Mouse (Mus musculus): ENCODE measurements around the gene Aagab.

Gene Aagab

DNA sequence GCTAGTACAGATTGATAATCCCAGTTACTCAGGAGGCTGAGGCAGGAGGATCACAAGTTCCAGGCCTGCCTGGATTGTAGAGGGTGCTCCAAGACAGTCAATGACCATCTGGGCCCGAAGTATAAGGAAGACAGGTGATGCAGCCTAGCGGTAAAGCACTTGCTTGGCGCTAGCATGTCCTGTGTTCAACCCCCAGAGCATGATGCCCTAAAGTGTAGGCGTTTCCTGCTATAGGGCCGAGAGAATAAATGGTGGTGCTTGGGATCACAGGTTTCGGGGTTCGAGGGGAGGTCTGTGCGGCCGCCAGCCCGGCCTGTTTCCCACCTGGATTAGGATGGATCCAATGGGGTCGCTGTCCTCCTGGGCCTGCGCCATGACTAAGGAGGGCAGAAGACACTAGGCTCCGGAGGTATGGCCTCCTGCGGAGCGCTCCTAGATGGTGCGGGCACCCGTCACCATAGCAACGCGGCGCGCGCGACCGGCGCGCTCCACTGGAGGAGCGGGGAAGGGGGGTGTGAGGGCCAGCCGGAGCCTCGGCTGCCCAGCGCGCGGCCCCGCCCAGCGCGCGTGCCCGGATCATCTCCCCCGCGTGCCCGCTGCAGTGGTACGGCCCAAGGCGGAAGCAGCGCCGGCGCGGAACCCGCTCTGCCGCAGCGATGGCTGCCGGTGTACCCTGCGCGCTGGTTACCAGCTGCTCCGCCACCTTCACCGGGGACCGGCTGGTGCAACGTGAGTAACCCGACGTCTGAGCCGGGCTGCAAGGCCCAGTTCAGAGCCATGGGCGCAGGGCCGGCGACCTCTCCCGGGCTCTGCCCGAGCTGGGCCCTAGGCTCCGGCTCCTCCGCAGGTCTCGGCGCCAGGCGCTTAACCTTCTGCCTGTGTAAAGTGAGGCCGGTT lies at the start of gene Aagab, which contains the start of gene Iqch:
Aagab (plus strand) TSS at position 618 of the 897 bp plus-strand sequence.
Iqch (minus strand) TSS at position 451 of the 897 bp plus-strand sequence.
- DNase-seq (ENCODE audit: low read depth, low spot score), result peak; percentile 94

DNA sequence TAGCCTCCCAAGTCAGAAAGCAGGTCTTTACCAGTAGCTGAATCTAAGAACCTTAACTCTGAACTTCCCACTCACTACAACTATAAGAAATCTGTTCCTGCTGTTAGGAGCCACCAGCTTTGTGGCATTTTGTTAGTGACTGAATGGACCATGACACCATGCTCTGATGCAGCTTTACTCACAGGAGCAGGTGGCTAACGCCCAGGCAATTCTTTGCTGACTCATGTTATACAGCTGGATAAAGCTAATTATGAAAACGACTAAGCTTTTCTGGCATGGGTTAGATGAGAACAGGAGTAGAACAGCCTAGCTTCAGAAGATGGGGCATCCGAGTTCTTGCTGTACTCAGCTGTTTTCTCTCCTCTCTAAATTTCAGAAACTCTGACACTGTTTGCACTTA lies 48.8 kb upstream of the Aagab start:
- DNase-seq (ENCODE audit: low read depth, low spot score), result no peak

DNA sequence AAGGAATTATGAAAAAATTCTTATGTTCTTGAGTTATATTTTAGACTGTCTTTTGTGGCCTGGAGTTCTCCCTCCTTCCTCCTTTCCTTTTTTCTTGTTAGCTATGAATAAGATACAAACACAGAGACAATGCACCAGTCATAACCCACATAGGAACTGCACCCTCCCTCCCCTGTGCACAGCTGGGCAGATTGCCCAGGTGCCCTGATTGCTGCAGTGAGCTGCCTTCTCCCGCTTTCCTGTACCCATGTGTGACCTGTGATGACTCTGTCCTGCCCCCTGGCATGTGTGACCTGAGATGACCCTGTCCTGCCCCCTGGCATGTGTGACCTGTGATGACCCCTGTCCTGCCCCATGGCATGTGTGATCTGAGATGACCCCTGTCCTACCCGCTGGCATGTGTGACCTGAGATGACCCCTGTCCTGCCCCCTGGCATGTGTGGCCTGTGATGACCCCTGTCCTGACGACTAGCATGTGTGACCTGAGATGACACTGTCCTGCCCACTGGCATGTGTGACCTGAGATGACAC lies 46.9 kb upstream of the Aagab start:
- no peak for DNase-seq (ENCODE audit: low read depth, low spot score)

DNA sequence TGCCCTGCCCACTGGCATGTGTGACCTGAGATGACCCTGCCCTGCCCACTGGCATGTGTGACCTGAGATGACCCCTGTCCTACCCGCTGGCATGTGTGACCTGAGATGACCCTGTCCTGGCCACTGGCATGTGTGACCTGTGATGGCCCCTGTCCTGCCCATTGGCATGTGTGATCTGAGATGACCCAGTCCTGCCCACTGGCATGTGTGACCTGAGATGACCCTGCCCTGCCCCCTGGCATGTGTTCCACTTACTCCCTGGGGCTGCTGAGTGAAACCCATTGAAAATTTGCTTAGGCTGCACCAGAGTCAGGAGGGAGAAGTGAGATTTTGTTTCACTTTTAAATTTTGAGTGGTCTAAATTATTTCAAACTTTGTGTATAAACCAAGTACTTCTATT lies 46.1 kb upstream of the Aagab start:
- no peak for DNase-seq (ENCODE audit: low read depth, low spot score)

DNA sequence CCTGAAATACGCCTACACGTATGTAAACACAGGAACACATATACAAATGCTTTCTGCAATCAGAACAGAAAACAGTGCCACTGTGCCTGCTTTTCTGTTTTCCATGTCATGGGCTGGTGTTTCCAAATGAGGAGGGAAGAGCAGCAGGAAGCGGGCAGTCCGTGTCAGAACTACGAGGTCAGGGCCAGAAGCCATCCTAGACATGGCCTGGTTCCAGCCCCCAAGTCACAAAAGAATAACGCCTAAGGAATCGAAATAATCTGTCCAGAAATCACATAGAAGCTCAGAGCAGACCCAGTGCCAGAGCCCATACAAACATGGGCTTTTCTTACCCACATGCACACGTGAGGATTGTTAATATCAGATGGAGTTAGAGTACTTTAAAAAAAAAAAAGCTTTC lies 45.5 kb upstream of the Aagab start:
- no peak for DNase-seq (ENCODE audit: low read depth, low spot score)

DNA sequence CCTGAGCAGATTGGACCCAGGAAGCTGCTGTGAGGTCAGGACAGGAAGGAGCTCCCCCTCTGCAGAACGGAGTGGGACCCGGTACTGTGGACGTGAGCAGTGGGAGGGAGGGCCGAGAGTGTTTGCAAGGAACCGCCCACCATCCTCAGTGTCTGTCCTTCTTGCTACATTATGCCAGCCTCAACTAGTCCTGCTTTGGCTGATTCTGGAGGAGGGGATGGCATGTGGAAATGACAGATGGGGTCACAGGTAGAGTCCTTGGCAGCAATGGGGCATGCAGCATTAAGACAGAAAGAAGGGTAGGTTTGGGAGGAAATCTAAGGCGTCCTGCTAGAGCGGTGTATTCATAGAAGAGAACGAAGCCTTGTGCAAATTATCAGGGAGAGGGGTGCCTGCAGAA lies 40.5 kb upstream of the Aagab start:
- no peak for DNase-seq (ENCODE audit: low read depth, low spot score)

DNA sequence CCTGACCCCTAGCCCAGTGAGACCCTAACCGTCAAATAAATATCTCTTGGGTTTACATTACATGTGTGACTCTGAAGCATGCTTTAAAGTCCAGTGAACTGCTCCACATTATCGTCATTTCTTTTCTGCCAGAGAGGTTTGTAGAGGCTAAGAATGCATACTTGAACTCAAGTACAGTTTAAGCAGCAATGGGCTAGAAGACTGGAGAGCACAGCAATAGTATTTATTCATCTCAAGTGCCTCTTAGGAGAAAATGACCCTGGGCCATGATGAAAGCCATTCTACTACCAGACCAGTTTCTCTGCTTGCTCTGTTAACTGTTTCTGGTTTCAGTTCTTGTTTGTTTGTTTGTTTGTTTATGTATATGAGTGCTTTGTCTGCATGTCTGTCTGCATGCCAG lies 39.0 kb upstream of the Aagab start:
- no peak for DNase-seq (ENCODE audit: low read depth, low spot score)

DNA sequence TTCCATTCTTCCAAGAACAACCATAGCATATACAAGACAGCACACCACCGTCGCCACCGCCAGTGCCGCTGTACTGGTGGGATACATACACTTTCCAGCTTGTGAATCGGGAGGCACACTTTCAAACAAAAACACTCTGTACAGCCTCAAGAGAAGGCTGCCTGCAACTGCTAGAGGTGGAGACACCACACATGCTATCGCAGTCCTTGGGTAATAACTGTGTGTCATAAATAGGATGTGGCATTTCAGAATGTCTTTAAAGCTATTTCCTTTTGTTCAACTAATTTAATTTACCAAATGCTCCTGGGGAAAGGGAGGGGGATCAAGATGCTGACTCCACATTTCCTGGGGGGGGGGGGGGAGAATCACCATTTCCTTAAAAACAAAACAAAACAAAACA lies 34.1 kb upstream of the Aagab start:
- DNase-seq (ENCODE audit: low read depth, low spot score), result no peak

DNA sequence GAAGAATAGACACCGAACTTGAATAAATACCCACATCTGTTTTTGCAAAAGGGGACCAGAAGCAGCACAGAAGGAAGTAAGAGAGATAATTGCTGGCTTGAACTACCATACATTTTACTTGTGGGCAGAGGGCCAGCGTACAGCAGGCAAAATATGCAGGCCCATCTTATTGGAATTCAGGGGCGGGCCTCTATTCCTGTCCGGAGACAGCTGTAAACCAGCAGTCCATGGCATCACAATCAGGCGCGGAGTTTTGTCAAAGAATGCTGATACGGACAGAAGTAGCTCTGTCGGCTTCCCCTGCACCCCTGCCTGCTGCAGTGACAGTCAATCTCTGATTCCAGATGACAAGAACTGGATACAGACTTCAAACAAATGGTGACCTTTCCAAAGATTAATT lies 33.7 kb upstream of the Aagab start:
- no peak for DNase-seq (ENCODE audit: low read depth, low spot score)

DNA sequence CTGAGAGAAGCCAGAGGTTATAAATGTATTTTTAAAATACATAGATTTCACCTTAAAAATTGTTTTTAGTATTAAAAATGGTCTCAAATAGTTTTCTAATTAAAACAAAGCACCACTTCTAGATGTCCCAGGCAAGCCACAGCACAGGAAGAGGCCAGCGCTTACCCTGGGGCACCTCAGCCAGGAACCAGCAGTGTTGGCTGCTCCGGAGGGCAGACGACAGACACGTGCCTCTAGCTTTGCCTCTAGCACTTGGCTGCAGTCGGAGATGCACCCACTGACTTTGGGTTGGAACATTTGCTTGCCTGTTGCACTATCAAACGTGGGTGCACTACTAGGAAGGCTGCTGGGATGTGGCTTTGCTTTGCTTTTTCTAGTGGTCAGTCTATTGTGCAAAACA lies 30.6 kb upstream of the Aagab start:
- DNase-seq (ENCODE audit: low read depth, low spot score), result no peak

DNA sequence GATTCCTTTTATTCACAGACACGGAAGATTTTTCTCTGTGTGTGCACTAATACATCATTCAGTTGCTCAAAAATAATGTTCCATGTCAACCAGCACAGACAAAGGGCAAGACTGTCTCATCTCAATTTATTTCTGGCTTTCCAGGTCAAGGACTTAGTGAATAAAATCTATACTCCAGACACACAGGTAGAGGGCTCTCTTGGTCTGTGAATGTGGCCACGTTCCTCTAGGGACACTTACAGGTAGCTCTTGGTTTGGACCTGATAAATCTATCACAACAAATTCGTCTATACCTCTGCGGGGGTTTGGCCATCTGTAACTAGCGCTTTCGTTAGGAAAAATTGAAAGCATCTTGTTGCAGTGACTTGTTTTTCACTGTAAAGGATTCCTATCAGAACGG lies 29.6 kb upstream of the Aagab start:
- no peak for DNase-seq (ENCODE audit: low read depth, low spot score)

DNA sequence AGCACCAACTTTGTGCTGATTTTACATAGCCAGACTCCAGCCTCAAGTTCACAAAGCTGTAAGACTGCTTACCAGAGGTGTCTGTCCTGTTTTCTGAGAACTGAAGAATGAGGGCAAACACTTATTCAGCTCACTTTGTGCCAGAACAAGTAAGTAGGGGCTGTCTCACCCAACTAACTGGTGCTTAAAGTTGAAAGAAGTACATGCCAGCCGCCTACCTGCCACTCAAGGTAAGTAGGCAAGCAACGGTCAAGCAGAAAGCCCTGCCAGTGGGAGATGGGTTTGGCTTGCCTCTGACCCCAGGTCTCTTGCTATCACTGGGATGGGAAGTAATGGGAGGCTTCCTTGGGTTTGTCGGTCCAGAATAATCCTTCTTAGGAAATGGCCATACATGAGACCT lies 25.0 kb upstream of the Aagab start:
- DNase-seq (ENCODE audit: low read depth, low spot score), result no peak

DNA sequence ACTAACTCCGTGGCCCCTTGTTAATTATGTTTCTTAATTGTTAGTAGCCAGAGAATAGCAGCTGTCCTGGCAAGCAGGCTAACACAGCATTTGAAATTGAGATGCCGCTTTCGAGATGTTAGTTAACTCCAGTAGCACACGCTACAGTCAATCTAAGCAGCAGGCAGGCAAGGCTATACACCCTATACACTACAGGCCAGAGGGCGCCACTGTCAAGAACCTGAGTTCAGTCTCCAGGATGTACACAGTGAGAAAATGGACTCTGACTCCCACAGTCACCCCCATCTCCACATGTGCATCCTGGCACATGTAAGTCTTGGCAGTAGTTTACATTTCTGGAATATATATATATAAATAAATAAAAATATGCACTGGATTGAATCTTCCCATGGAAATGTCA lies 22.8 kb upstream of the Aagab start:
- no peak for DNase-seq (ENCODE audit: low read depth, low spot score)

DNA sequence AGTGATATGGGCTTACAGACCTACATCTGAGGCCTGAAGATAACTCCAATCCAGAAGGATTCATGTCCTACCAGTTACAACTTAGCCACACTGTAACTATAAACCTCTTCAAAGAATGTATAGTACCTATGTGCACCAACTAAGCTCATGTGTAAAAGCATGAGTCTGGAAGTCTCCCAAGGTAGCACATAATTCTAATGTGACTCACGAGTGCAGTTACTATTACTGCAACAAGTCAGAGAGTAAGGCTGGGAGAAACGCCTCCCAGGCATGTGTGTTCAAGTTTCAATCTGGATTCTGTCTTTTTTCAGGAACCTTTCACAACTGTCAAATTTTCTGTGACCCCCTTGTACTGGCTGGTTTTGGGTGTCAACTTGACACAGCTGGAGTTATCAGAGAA lies 22.4 kb upstream of the Aagab start:
- no peak for DNase-seq (ENCODE audit: low read depth, low spot score)

DNA sequence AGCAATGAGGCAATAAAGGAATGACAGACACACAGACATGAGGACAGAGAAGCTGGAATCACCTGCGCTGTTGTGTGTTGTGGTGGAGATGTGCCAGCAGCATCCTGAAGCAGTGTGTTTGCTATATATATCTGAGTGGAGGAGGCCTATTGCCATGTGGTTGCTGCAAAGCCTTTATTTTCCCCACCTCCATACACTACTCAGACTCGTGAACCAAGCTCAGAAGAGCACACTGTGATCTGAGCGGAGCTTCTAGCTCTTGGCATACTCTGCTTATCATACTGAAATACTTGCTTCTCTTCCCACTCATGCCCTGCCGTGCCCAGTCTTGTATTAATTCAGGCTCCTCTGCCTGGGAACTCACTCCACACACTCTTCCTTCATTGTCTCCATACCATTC lies 20.7 kb upstream of the Aagab start:
- DNase-seq (ENCODE audit: low read depth, low spot score), result no peak

DNA sequence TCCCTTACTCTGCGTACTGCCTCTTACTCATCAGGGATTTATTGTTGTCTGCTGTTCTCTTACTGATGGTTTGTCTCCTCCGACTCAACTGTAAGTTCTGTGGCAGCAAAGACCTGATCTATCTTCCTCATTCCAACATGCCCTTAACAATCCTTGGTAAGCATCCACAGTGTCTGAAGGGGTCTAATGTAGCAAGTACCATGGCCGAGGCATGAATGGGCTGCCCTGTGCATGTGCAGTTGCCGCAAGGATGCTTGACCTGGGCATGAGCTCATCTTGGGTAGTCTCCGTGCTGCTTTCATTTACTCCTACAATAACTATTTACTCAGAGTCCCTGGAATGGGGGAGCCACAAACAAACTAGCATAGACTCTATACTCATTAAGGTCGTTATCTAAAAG lies 17.2 kb upstream of the Aagab start:
- DNase-seq (ENCODE audit: low read depth, low spot score), result no peak

DNA sequence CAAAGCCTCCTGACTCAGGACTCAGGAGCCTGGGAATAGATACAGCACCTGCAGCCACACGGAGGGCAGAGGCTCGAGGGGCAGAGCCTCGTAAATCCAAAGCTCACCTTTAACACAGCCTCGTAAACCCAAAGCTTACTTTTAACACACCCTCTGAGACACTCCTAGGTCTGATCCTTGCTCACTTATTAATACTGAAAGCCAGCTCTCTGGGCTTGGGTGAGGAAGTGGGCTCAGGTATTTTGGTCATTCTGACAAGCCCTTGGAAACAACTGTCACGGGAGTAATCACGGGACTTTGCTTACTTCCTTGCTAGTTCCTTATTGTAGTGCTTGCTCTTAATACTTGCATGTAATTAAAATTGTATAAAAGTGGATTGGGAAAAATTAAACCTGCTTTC lies 13.3 kb upstream of the Aagab start:
- no peak for DNase-seq (ENCODE audit: low read depth, low spot score)

DNA sequence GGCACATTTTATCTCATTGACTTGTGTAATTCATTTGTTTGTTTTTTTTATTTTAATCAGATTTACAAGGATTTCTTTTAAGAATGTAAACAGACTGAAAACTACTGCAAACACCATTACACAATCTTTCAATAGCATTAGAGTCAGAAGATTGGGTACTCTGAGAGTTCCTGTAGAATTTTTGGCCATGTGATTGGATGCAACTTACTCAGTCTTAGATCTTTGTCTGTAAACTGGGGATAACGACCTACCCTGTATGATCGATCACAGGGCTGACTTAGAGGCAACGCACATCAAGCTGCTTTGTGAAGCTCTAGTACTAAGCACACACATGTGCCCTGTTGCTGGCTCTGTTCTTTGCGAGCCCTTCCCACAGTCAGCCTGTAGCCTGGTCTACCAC lies 11.9 kb upstream of the Aagab start:
- no peak for DNase-seq (ENCODE audit: low read depth, low spot score)

DNA sequence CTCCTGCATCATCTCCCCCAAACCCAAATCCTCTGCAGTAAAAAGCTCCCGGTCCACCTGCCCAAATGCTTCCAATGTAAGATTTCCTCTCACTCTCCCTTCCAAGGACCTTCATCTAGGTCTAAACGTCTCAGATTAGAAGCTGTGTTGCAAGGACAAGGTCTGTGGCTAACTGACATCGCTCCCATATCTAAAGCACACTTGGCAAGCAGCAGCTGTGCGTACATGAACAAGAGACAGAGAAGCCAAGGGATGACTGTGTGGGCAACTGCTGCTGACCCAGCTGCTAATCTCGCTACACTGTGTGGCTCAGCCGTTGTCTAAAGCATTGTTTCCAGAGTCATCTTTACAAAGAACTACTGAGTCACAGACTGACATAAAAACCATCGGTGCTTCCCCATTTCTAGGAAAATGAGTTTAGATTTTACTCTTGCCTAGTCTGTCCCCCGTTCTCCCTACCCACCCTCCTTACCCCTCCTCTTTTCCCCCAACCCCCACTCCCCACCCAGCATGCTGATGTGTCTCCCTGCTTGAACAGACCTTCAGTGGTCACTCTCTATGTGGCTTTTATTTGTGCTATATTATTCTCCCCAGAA lies 10.7 kb upstream of the Aagab start:
- DNase-seq (ENCODE audit: low read depth, low spot score), result no peak

DNA sequence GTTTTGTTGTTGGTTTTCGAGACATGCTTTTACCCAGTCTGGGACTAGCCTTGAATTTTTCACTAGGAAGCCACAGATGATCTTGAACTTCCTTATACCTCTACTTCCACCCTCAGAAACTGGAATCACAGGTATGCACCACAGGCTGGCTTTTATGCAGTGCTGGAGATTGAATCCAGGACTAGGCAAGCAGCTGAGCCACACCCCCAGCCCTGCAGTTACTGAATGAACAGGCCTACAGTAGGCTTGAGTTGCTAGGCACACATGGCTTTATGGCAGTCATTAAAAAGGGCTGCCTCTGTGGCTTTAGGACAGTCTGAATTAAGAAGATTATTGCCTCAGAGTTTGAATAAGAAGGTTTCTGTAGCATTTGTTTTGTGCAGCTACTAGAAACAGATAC lies 7.4 kb upstream of the Aagab start:
- no peak for DNase-seq (ENCODE audit: low read depth, low spot score)

DNA sequence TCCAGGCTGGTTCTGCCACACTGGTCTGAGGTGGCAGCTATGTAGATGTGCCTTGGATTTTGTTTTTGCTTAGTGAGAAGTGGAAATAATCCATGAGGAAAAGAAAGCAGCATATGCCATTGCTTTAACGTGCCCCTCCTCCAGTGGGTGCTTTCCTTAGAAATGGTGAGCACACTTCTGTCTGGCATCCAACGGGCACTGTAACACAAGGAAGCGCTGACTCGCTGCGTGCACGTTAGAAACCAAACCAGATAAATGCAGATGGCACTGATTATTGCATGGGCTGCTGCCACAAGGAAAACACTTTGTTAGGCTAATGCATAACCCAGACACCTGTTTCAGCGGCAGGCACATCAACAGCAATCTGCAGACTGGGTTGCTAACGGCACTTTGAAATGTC lies 6.8 kb upstream of the Aagab start:
- no peak for DNase-seq (ENCODE audit: low read depth, low spot score)

DNA sequence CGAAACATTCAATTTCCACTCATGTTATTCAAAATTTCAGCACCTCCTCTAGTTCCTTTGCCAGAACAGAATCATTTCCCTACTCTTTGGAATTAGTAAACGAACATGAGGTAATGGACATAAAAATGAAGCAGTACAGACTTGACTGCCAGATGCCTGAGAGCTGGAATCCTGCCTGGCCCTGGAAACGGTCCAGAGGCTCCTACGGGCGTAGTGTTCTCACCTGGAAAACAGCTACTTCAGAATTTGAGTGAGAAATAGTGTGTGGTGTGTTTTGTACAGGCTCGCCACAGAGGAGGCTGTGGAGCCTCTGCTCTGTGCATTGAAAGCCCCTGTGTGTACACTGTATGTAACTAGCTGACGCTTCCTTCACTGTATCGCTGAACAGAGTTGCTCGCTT lies 5.8 kb upstream of the Aagab start:
- no peak for DNase-seq (ENCODE audit: low read depth, low spot score)

DNA sequence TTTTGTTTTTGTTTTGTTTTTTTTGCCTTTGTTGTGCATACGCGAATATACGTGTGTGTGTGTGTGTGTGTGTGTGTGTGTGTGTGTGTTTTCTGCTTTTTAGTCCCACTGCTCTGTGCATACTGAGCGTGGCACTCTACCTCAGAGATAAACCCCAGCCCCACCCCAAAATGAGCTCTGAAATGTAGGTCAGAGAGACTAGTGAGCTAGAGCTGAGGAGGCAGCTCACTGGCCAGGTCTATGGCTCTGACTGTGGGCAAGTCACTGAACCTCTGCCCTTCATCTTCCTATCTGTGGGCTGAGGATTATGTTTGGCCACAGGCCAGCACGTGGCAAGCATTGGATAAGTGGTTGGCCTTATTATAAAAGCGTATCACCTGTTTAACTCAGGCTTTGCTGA lies 1.4 kb downstream of the Aagab start:
- no peak for DNase-seq (ENCODE audit: low read depth, low spot score)

Data from retina, postnatal 7 days (tissue).